Mouse (Mus musculus) G1E (cell line): Measurements from ENCODE around the gene AI467606. TPM values are rescaled to one million over a fixed set of nuclear protein-coding genes. Genes with fewer than 3 reads are reported as not detected.
A peak's percentile ranks its signal among the peaks of the same experiment; 100 is the strongest.

Experiments used
- ATAC-seq: 2 replicates; pipeline ENCODE4 v1.8.0; 2016; ENCODE audit warnings: mild to moderate bottlenecking; ENCODE audit not compliant: insufficient number of reproducible peaks, poor library complexity, low FRiP score, severe bottlenecking; ENCODE audit errors: extremely low read depth
- DNase-seq: peaks from one replicate; pipeline ENCODE4 v3.0.0; 2012; ENCODE audit warnings: low spot score
- H3K27me3 ChIP-seq: 2 replicates; pipeline ENCODE4 v1.6.1; 2012; ENCODE audit warnings: mild to moderate bottlenecking, low read length, inconsistent platforms; ENCODE audit not compliant: insufficient read depth
- H3K36me3 ChIP-seq: replicated peaks from 2 replicates; pipeline ENCODE3; 2012; ENCODE audit warnings: mild to moderate bottlenecking, inconsistent platforms
- H3K4me1 ChIP-seq: 2 replicates; pipeline ENCODE4 v1.6.1; 2012; ENCODE audit warnings: low read depth, low read length, inconsistent platforms, mixed read lengths; ENCODE audit not compliant: insufficient read depth
- H3K4me3 ChIP-seq: 2 replicates; pipeline ENCODE4 v1.5.1; 2012; ENCODE audit warnings: low read depth, mild to moderate bottlenecking, inconsistent platforms, low read length, moderate library complexity, mixed read lengths
- H3K9me3 ChIP-seq: replicated peaks from 2 replicates; pipeline ENCODE4 v1.6.1; 2012; ENCODE audit warnings: inconsistent platforms
- CTCF ChIP-seq: IDR thresholded peaks from 2 replicates; pipeline ENCODE4 v1.5.1; 2012; ENCODE audit warnings: low read depth, low read length, inconsistent platforms, mixed read lengths
- GATA1 ChIP-seq: IDR thresholded peaks from 2 replicates; pipeline ENCODE4 v1.6.1; 2012; ENCODE audit warnings: borderline replicate concordance, low read length, inconsistent platforms, mixed read lengths
- GATA2 ChIP-seq: IDR thresholded peaks from 2 replicates; pipeline ENCODE4 v1.6.1; 2012; ENCODE audit warnings: low read depth, low read length, inconsistent platforms, borderline replicate concordance
- POLR2AphosphoS5 ChIP-seq: IDR thresholded peaks from 2 replicates; pipeline ENCODE4 v1.6.1; 2012; ENCODE audit warnings: low read depth, low read length, inconsistent platforms; ENCODE audit not compliant: insufficient replicate concordance
- TAL1 ChIP-seq: conservative IDR thresholded peaks from 2 replicates; pipeline ENCODE4 v1.6.1; 2012; ENCODE audit warnings: low read depth, low read length, inconsistent platforms, mixed read lengths
- polyA plus RNA-seq: library from polyadenylated mRNA; stranded (reverse); fragments of >175 nt; gene quantifications from 2 replicates; pipeline ENCODE4 v1.2.3, GENCODE M21; 2012
- total RNA-seq, 2 experiments: library from RNA; stranded (forward) in 1 of 2; stranded (reverse) in 1 of 2; fragments of 200-1000 nt in 1 of 2; fragments of >200 nt in 1 of 2; fragmentation: Nextera tagmentation in 1 of 2; gene quantifications; 2 replicates each; pipeline ENCODE4 v1.2.3; 2014 to 2017

AI467606 gene
- total and polyA plus RNA-seq, 3 experiments = 42.1 to 134 (median 42.2) TPM

DNA sequence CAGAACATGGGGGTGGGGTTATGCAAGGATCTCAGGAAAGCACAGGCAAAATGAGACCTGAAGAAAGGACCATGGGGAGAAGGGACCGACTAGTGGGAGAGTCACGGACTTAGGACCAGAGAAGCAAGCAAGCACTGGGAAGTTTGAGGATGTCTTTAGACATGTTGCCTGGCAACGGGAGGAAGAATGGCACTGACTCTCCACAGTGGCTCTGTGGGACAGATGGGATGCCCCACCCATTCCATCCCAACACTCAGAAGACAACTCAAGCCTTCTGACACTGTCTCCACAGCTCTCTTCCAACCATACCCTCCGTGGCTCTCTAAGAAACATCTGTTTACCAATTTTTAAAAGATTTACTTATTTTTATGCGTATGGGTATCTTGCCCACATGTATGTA is 42.0 kb downstream of the AI467606 start:
- DNase-seq (no peak), ATAC-seq (no peak)
- TF ChIP-seq CTCF (no peak), GATA1 (no peak), TAL1 (no peak), GATA2 (no peak), POLR2AphosphoS5 (no peak)
- Histone ChIP-seq H3K4me3 (peak overlapping the region; percentile 50; the same call in 1 of the 2 replicates), H3K9me3 (no peaks in the 10 kb centered on the region), H3K27me3 (no peaks in the 10 kb centered on the region), H3K4me1 (peaks cover 87% of the 10 kb centered on the region), H3K36me3 (peaks cover 88% of the 10 kb centered on the region)

DNA sequence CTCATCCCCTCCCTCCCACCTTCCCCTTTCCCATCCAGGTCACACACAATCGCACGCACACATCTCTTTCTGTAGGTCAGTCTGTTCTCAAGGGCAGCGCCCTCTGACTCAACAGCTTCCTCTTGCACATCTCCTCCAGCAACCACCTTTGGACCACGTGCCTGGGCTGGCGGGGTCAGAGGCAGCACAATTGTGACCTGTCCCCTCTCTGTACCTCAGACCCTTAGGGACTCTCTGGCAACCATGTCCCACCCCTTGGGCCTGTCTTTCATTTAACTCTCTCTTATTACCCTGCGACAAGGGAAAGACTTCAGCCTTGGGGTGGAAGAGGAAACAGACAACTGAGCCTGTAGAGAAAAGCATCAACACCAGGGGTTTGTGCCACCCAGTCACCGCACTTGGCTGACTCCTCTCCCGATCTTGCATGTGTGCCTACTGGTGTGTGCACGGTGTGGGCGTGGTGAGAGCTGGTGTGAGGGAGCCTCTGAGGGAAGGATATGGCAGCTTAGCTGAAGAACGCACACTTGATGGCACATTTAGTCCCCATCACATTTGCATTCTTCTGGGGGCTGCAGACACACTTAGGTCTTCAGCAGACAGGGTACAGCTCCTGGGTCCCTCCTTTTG is 43.8 kb downstream of the AI467606 start:
- peak overlapping the region; percentile 75 for H3K4me3 ChIP-seq
- no peaks in the 10 kb centered on the region for H3K27me3 ChIP-seq
- no peak for TF ChIP-seq CTCF
- TF ChIP-seq TAL1 = no peak
- TF ChIP-seq GATA1 = no peak
- DNase-seq (no peak), ATAC-seq (no peak)
- H3K9me3 ChIP-seq = no peaks in the 10 kb centered on the region
- peaks cover 71% of the 10 kb centered on the region for H3K36me3 ChIP-seq
- peaks cover 85% of the 10 kb centered on the region for H3K4me1 ChIP-seq

DNA sequence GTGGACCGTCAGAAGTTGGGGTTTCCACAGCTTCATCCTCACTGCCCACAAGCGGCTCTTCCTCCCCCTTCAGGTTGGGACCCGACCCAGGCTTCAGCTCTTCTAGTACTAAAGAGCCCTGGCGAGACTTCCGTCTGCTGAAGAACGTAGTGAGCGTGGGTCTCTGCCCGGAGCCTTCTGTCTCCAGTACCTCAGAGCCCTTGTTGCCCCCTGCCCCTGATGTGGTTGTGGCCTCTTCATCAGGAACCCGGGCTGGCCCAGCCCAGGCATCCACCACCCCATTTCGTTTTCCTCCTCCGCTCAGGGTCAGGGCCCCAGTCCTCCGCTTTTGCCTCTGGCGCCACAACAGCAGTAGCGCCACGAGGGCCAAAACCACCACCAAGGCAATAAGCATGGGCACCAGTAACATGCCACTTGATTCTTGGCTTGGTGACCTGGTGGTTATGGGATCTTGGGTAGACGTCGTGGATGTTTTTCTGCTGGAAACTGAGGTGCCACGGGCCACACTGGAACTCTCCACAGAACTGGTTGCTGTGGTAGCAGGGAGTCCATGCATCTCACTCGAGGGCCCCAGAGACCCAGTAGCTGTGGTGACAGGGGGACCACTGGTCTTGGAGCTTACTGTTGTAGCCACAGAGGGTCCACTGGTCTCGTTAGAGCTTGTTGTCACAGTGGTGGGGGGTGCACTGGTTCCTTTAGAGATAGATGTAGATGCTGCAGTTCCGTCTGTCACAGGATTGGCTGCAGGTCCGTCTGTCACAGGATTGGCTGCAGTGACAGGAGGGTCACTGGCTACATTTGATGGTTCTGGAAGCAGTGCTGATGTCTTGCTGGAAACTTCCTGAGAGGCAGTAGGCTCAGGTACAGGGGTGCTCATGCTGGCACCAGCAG is 45.3 kb downstream of the AI467606 start:
- H3K4me3 ChIP-seq = peak overlapping the region; percentile 75
- peaks cover 88% of the 10 kb centered on the region for H3K4me1 ChIP-seq
- H3K9me3 ChIP-seq = no peaks in the 10 kb centered on the region
- no peaks in the 10 kb centered on the region for H3K27me3 ChIP-seq
- no peak for TF ChIP-seq POLR2AphosphoS5
- no peak for TF ChIP-seq GATA1
- no peak for TF ChIP-seq GATA2
- no peak for TF ChIP-seq CTCF
- no peak for TF ChIP-seq TAL1
- H3K36me3 ChIP-seq = peaks cover 61% of the 10 kb centered on the region
- DNase-seq (no peak), ATAC-seq (no peak)

DNA sequence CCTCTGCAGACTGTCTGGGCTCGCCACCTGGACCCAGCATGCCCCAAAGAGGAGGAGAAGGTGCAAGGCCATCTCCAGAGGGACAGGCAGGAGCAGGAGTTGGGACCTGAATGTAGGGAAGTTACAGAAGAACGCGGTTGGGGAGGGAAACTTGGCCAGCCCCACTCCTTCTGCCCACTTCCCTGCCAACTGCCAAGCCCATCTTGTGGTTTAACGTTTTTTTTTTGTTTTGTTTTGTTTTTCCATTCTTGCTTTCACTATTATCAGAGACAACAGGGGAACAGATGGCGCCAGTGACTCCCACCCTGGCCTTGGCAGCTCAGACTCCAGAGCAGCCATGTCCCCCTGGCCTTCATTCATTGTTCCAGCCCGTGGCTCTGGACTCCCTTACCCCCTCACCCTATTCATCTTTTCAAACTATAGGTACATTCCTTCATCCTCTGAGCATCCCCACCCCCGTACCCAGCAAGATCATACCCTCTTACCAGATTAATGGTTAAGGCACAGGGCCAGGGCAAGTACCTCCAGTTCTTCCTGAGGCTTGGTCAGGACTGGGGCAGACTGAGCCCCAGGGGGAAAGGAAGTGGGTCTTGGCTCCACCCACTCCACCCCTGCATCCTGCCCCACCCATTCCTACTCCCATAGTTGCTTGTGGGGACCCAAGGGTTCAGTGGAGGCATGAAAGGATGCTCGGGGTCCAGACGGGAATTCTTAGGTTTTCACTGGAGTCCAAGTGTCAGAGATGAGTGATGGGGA is 46.3 kb downstream of the AI467606 start, which contains the start of gene Spn:
Gene Spn, minus strand, starts transcription at position 562 of the 756 bp plus-strand sequence.
- H3K4me1 ChIP-seq = peaks cover 87% of the 10 kb centered on the region
- H3K36me3 ChIP-seq = peaks cover 51% of the 10 kb centered on the region
- TF ChIP-seq GATA1 (no peak), TAL1 (no peak; the same call in 1 of the 2 replicates)
- H3K27me3 ChIP-seq = no peaks in the 10 kb centered on the region
- H3K4me3 ChIP-seq = peak within 1 kb of the TSS; percentile 75
- H3K9me3 ChIP-seq = no peaks in the 10 kb centered on the region
- peak; percentile 85 for DNase-seq
- peak; percentile 43 for ATAC-seq

DNA sequence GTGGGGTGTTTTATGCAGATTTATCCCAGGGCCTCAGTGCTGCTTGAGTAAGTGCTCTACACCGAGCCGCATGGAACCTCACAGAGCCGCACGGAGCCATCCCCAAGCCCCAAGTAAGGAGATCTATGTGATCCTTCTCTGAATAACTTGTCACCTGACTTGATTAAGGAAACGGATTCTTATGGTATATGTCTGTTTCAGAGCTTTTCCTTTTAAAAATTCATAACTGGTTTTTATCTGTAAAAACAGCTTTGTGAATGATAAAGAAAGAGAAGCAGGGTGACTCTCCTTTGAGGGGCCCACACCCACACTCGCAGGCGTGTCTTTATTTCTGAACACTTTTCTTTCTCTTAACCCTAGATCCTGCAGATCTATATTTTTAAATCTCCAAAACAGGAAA is 47.9 kb downstream of the AI467606 start:
- Histone ChIP-seq H3K27me3 (no peaks in the 10 kb centered on the region), H3K4me1 (peaks cover 89% of the 10 kb centered on the region), H3K36me3 (peaks cover 34% of the 10 kb centered on the region), H3K4me3 (no peak overlapping the region; the same call in 1 of the 2 replicates), H3K9me3 (no peaks in the 10 kb centered on the region)
- DNase-seq (peak; percentile 59), ATAC-seq (peak; percentile 45)
- peak; percentile 63 for TF ChIP-seq TAL1
- no peak for TF ChIP-seq CTCF
- TF ChIP-seq GATA1 = no peak

DNA sequence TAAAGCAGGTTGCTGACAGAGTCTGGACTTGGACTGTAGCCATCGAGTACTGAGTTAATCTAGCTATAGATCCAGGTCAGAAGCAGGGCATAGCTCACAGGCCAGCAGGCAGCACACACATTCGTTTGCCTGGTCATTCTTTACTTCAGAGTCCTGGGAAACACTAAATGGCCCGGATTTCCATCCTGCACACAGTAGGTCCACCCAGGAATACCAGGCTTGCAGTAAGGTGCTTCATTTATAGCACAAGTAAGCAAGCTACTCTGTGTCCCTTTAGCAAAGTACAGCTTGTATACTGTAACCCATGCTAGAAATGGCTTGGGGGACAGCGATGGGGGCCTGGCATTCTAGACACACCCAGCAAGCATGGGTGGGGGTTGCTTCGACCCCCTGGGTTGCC is 48.4 kb downstream of the AI467606 start:
- no peak for TF ChIP-seq GATA1
- TF ChIP-seq TAL1 = no peak
- no peak for TF ChIP-seq GATA2
- no peak for TF ChIP-seq POLR2AphosphoS5
- no peak for TF ChIP-seq CTCF
- H3K27me3 ChIP-seq = no peaks in the 10 kb centered on the region
- ATAC-seq (no peak), DNase-seq (no peak)
- peaks cover 89% of the 10 kb centered on the region for H3K4me1 ChIP-seq
- H3K4me3 ChIP-seq = peak overlapping the region; percentile 58; the same call in 1 of the 2 replicates
- H3K36me3 ChIP-seq = peaks cover 30% of the 10 kb centered on the region
- no peaks in the 10 kb centered on the region for H3K9me3 ChIP-seq
